Mouse (Mus musculus) liver, embryonic 11.5 days (tissue): Measurements from ENCODE around the gene Pabpn1l. TPM values are rescaled to one million over a fixed set of nuclear protein-coding genes. Genes with fewer than 3 reads are reported as not detected.

Source experiments
- ATAC-seq: fragments of 200-750 bp; cut with Nextera tagmentation; replicated peaks from 2 replicates; pipeline ENCODE4 v1.8.0; 2017; ENCODE audit warnings: moderate number of reproducible peaks, mild to moderate bottlenecking, moderate TSS enrichment, moderate library complexity; ENCODE audit not compliant: low FRiP score
- DNase-seq: peaks from one replicate; pipeline ENCODE4 v3.0.0-alpha.2; 2017; ENCODE audit warnings: low spot score
- H3K27ac ChIP-seq: fragments of 300-500 bp; sonication (generic); 2 replicates; pipeline ENCODE4 v1.5.1; 2014; ENCODE audit warnings: mild to moderate bottlenecking, low read depth, low read length, control low read depth
- H3K27me3 ChIP-seq: fragments of 300-500 bp; sonication (generic); replicated peaks from 2 replicates; pipeline ENCODE4 v1.6.1; 2014; ENCODE audit warnings: low read length, mixed read lengths; ENCODE audit not compliant: control insufficient read depth, insufficient read depth
- H3K36me3 ChIP-seq: fragments of 300-500 bp; sonication (generic); 2 replicates; pipeline ENCODE4 v1.6.1; 2014; ENCODE audit warnings: mild to moderate bottlenecking, low read length, moderate library complexity, mixed read lengths; ENCODE audit not compliant: control insufficient read depth, insufficient read depth
- H3K4me1 ChIP-seq: fragments of 300-500 bp; sonication (generic); replicated peaks from 2 replicates; pipeline ENCODE4 v1.6.1; 2014; ENCODE audit warnings: low read length, mixed read lengths; ENCODE audit not compliant: control insufficient read depth, insufficient read depth
- H3K4me2 ChIP-seq: fragments of 300-500 bp; sonication (generic); 2 replicates; pipeline ENCODE4 v1.6.1; 2014; ENCODE audit warnings: mild to moderate bottlenecking, control low read depth, moderate library complexity
- H3K4me3 ChIP-seq: fragments of 300-500 bp; sonication (generic); 2 replicates; pipeline ENCODE4 v1.5.1; 2014; ENCODE audit warnings: low read depth, low read length, control low read depth
- H3K9ac ChIP-seq: fragments of 300-500 bp; sonication (generic); 2 replicates; pipeline ENCODE4 v1.6.1; 2014; ENCODE audit warnings: low read depth, low read length, control low read depth
- H3K9me3 ChIP-seq: fragments of 300-500 bp; sonication (generic); 2 replicates; pipeline ENCODE4 v1.6.1; 2016; ENCODE audit warnings: low read length, inconsistent platforms, mixed read lengths; ENCODE audit not compliant: control insufficient read depth
- WGBS: fragments of 180-500 bp; shearing (Covaris S2); extraction: QIAGEN DNeasy Blood & Tissue Kit; methylation state at CpG from one replicate; pipeline ENCODE4 v1.1.7; 2014; 5-methylcytosine and 5-hydroxymethylcytosine counted together
- polyA plus RNA-seq: library from polyadenylated mRNA; unstranded; fragments of >200 nt; fragmentation: Nextera tagmentation; extraction: Ambion mirVana; gene quantifications from 2 replicates; pipeline ENCODE4 v1.2.1, GENCODE M21; 2014

Gene Pabpn1l
- polyA plus RNA-seq, 1 experiment from 2014 or later = not detected

- H3K27me3 ChIP-seq = no peaks in the 10 kb centered on the region
- no peak overlapping the region for H3K4me3 ChIP-seq
- no peak overlapping the region for H3K4me2 ChIP-seq
- ATAC-seq (no peak), DNase-seq (no peak)
- 54% methylated on average over 8 of the region's 8 CpGs for WGBS
- no peak overlapping the region for H3K27ac ChIP-seq
- H3K9ac ChIP-seq = no peak overlapping the region
- H3K4me1 ChIP-seq = peaks cover 50% of the 10 kb centered on the region
- H3K36me3 ChIP-seq = no peaks in the 10 kb centered on the region; the same call in 1 of the 2 replicates
- no peaks in the 10 kb centered on the region for H3K9me3 ChIP-seq
Observed at GRCm38 (mm10) chr8:122665221-122665620, 42.7 kb upstream of the Pabpn1l start.

GRCm38 (mm10) chr8:122663670-122664069, 41.1 kb upstream of the Pabpn1l start:
- no peak overlapping the region for H3K4me2 ChIP-seq

GRCm38 (mm10) chr8:122663106-122663505, 40.6 kb upstream of the Pabpn1l start:
- H3K4me2 ChIP-seq = no peak overlapping the region
- WGBS = 76% methylated on average over 3 of the region's 3 CpGs
- H3K36me3 ChIP-seq = no peaks in the 10 kb centered on the region; the same call in 1 of the 2 replicates
- H3K27ac ChIP-seq = no peak overlapping the region
- H3K4me3 ChIP-seq = no peak overlapping the region
- ATAC-seq (no peak), DNase-seq (no peak)
- no peaks in the 10 kb centered on the region for H3K27me3 ChIP-seq
- no peaks in the 10 kb centered on the region for H3K9me3 ChIP-seq
- H3K4me1 ChIP-seq = peaks cover 46% of the 10 kb centered on the region
- no peak overlapping the region for H3K9ac ChIP-seq

More at GRCm38 (mm10) chr8:122663670-122664069, 41.1 kb upstream of the Pabpn1l start:
- Histone ChIP-seq H3K9ac (no peak overlapping the region), H3K27ac (no peak overlapping the region), H3K36me3 (no peaks in the 10 kb centered on the region; the same call in 1 of the 2 replicates), H3K4me3 (no peak overlapping the region), H3K9me3 (no peaks in the 10 kb centered on the region), H3K27me3 (no peaks in the 10 kb centered on the region), H3K4me1 (peaks cover 46% of the 10 kb centered on the region)
- no peak for DNase-seq
- no peak for ATAC-seq
- 77% methylated on average over 5 of the region's 5 CpGs for WGBS

GRCm38 (mm10) chr8:122661894-122662293, 39.4 kb upstream of the Pabpn1l start:
- H3K4me1 ChIP-seq = peaks cover 34% of the 10 kb centered on the region
- WGBS = 81% methylated on average over 2 of the region's 2 CpGs

GRCm38 (mm10) chr8:122661138-122661537, 38.6 kb upstream of the Pabpn1l start:
- Histone ChIP-seq H3K9me3 (no peaks in the 10 kb centered on the region), H3K27me3 (no peaks in the 10 kb centered on the region), H3K4me3 (no peak overlapping the region), H3K4me2 (no peak overlapping the region), H3K27ac (peak overlapping the region; percentile 49), H3K4me1 (peaks cover 26% of the 10 kb centered on the region), H3K36me3 (no peaks in the 10 kb centered on the region; the same call in 1 of the 2 replicates), H3K9ac (no peak overlapping the region)
- WGBS = 54% methylated on average over 7 of the region's 7 CpGs
- ATAC-seq (no peak), DNase-seq (no peak)

More at GRCm38 (mm10) chr8:122661894-122662293, 39.4 kb upstream of the Pabpn1l start:
- no peak overlapping the region for H3K27ac ChIP-seq
- ATAC-seq = no peak
- H3K4me2 ChIP-seq = no peak overlapping the region
- H3K27me3 ChIP-seq = no peaks in the 10 kb centered on the region
- no peak for DNase-seq
- no peak overlapping the region for H3K9ac ChIP-seq
- no peaks in the 10 kb centered on the region for H3K9me3 ChIP-seq
- no peaks in the 10 kb centered on the region; the same call in 1 of the 2 replicates for H3K36me3 ChIP-seq
- H3K4me3 ChIP-seq = no peak overlapping the region

GRCm38 (mm10) chr8:122660022-122660421, 37.5 kb upstream of the Pabpn1l start:
- 60% methylated on average over 2 of the region's 2 CpGs for WGBS
- Histone ChIP-seq H3K27me3 (no peaks in the 10 kb centered on the region), H3K4me2 (no peak overlapping the region), H3K9ac (no peak overlapping the region), H3K27ac (no peak overlapping the region), H3K4me3 (no peak overlapping the region), H3K9me3 (no peaks in the 10 kb centered on the region), H3K36me3 (no peaks in the 10 kb centered on the region; the same call in 1 of the 2 replicates), H3K4me1 (peaks cover 16% of the 10 kb centered on the region)
- ATAC-seq (no peak), DNase-seq (no peak)

GRCm38 (mm10) chr8:122658807-122659160, 36.2 kb upstream of the Pabpn1l start:
- H3K36me3 ChIP-seq = no peaks in the 10 kb centered on the region; the same call in 1 of the 2 replicates
- DNase-seq = no peak
- no peak overlapping the region for H3K4me2 ChIP-seq
- ATAC-seq = no peak
- no peaks in the 10 kb centered on the region for H3K27me3 ChIP-seq
- no peaks in the 10 kb centered on the region for H3K9me3 ChIP-seq
- WGBS = 78% methylated on average over 9 of the region's 9 CpGs
- peaks cover 12% of the 10 kb centered on the region for H3K4me1 ChIP-seq
- no peak overlapping the region for H3K9ac ChIP-seq
- H3K4me3 ChIP-seq = no peak overlapping the region
- H3K27ac ChIP-seq = no peak overlapping the region

- ATAC-seq (no peak), DNase-seq (no peak)
- Histone ChIP-seq H3K9me3 (no peaks in the 10 kb centered on the region), H3K27me3 (no peaks in the 10 kb centered on the region), H3K4me3 (no peak overlapping the region), H3K27ac (no peak overlapping the region), H3K4me1 (peaks cover 12% of the 10 kb centered on the region), H3K36me3 (no peaks in the 10 kb centered on the region; the same call in 1 of the 2 replicates), H3K9ac (no peak overlapping the region), H3K4me2 (no peak overlapping the region)
- WGBS = 73% methylated on average over 10 of the region's 10 CpGs
Observed at GRCm38 (mm10) chr8:122658149-122658806, 35.7 kb upstream of the Pabpn1l start.
